Mouse (Mus musculus) left cerebral cortex, adult 8-10 months (tissue): ENCODE data around the gene Htra1. TPM values are rescaled to one million over a fixed set of nuclear protein-coding genes. Genes with fewer than 3 reads are reported as not detected.

Experiments
- DNase-seq, 2 experiments: peaks; one replicate each; pipeline ENCODE4 v3.0.0; 2022; ENCODE audit warnings: low spot score in 2 of 2
- microRNA-seq, 2 experiments: library from miRNA; unstranded; fragments of <30 nt; microRNA quantifications; one replicate each; pipeline ENCODE4 v1.2.0; 2022
- total RNA-seq, 4 experiments: library from RNA; stranded (reverse); gene quantifications; 2 replicates each; pipeline ENCODE4 v1.2.4; 2022

Gene Htra1
- total RNA-seq, 4 experiments from 2014 or later = 156 to 180 (median 161) TPM

DNA sequence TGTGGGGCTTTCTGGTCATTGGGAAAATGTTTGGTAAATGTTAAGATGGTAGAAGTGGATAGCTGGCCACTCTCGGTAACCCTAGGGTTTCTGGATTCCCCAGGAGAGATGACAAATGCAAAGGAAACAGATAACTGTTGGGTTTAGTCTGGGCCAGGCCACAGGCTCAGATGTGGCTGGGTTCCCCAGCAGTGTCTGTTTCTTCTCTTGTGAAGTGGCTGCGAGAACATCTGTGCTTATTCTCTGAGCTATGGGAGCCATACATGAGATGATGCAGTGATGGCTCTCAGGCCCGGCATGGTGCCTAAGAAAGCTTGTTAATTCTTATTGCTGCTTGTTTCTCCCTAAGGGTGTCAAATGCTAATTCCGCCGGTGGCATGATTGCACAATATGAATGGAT lies 68.2 kb downstream of the Htra1 start:
- no peak for DNase-seq

DNA sequence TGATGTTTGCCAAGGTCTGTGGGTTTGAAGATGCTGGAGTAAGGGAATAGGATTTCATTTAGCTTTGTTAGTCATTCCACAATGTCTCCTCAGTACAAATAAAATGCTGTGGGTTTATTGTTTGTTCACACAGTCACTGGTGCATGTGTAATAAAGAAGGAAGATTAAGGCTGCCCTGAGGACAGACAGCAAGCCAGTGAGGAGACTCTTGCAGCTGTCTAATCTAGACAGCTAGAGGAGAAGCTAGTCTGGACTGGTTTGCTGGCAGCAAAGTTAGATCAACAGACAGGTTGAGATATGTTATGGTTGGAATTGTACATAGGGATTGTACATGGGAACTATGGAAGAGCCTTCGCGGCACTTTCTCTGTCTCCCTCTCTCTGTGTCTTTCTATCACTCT lies 71.3 kb downstream of the Htra1 start:
- no peak for DNase-seq

DNA sequence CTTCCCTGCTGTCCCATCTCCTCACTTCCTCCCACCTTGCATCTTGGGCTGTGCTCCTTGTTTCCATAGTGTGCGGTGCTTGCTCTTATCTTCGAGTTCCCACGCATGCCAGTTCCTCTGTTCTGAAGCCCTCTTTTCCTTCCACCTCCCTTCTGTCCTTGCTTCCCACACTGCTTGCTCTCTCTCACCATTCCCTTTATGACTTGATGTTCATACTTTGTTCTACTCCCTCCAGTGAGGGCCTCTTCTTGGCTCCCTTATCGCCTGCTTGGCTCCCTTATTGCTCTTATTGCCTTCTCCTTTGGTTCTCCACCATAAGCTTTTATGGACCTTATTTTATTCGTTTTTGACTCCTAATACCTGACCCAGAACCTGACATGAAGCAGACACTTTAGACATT lies 73.3 kb downstream of the Htra1 start:
- DNase-seq = no peak

DNA sequence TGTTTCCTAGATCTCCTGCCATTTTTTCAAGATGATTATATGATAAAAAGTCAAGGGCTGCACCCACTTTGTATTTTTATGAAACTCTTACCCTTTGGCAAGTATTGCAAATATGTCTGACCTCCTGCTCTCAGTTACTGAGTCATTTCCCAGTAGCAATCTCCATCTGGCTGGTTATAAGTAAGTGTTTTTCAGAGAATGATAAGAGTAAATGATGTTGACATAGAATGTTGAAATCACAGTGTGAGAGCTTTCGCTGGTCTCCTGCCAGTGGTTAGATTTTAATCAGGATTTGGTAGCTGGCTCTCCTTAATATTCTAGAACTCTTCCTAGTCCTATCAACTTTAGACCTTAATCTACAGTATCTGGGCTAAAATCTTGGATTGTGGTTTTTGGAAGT lies 76.0 kb downstream of the Htra1 start:
- no peak for DNase-seq

DNA sequence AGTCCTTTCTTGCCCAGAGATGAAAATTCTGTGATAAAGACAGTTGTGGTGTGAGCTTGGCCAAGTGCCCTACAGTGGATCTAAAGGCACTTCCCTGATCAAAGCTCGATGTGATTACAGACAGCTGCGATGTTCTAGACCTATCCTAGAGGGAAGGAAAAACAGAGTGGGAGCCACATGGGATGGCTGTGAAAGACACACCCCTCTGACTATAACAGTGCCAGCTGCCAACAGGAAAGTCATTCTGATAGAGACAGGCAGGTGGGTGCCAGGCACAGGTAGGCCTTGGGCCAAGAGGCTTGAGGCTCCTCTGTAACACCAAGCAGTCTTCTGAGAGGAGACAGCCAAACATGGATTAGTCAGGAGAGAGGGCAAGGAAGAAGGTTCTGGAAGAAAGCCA lies 83.3 kb downstream of the Htra1 start:
- DNase-seq = no peak

DNA sequence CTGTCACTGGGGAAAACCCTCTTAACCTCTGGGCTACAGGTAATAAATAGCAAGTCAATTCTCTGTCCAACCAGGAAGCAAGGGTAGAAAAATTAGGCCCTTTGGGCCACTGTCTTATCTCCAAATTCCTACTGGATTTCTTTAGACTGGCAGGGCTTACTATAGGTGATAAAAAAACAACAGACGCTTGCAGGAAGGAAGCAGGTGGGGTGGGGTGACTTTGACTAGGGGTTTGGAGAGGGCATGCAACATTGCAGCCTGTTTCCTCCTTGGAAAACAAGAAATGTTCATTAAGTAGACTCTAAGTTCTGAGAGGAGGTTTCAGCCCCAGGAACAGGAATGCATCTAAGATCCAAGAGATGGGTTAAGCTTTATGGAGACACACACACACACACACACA lies 88.9 kb downstream of the Htra1 start:
- no peak for DNase-seq

DNA sequence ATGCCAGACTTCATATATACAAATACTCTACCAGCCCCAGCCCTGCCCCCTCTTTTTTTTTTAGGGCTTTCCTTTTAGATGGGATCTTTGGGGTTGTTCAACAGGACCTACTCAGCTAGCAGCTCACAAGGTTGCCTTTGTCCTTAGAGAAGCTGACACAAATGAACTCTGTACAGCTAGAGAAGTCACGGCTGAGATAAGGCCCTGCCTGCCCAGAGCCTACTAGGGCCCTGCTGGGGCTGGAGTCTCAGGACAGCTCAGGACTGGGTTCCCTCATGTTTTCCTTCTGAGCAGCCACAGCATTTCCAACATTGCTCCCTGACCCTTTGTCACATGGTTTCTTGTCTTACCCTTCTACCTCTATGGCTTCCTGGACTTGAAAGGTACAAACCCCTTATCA lies 91.6 kb downstream of the Htra1 start:
- no peak for DNase-seq

DNA sequence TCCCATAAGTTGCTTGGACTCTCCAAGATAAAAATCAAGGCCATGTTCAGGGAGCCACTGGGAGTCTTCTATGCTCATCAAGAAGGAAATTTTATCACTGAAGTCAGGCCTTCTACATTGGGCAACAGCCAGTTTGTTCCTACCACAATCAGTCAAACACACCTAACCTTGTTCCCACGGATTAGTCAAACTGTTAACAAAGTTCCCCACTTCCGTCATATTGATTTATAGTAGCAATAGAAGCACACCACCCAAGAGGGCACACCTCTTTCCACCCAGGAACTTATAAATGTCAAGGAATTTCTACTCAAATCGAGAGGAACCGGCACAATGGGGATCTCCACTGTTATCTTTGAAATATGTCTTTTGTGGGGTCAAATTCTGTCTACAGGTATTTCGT lies 95.8 kb downstream of the Htra1 start, which contains the start of gene Dmbt1:
Gene Dmbt1, plus strand, starts transcription at position 299 of the 400 bp plus-strand sequence.
- no peak for DNase-seq

Small RNA genes within 50 kb of the gene (microRNA-seq; reads per million reads assigned to microRNA genes)
- 0.22 to 0.84 reads per million in 2 experiments for gene Mir7061

Other genes starting within 250 kb of the Htra1 start
- gene Btbd16, start 162.0 kb upstream of the Htra1 start, total RNA-seq = under 1 TPM in 3 of 4 experiments, not detected in 1; 0.16 to 0.49 (median 0.41) TPM
- gene Plekha1, start 70.4 kb upstream of the Htra1 start, total RNA-seq = 100 to 1,000 TPM in 1 of 4 experiments, 10 to 100 TPM in 3; 94.6 to 101 (median 96.9) TPM
- under 1 TPM in 1 of 4 experiments, not detected in 3; 0.06 TPM for gene Dmbt1, start 95.9 kb downstream of the Htra1 start, total RNA-seq
- gene 4933402N03Rik, start 210.2 kb downstream of the Htra1 start, total RNA-seq = not detected
- gene 5430419D17Rik, start 238.3 kb downstream of the Htra1 start, total RNA-seq = not detected